Mouse (Mus musculus) limb, embryonic 10.5 days (tissue): ENCODE results near the gene Siglec1. TPM values are rescaled to one million over a fixed set of nuclear protein-coding genes. Genes with fewer than 3 reads are reported as not detected.

Source experiments
- DNase-seq: peaks from one replicate; pipeline ENCODE4 v3.0.0-alpha.2; 2017; ENCODE audit warnings: low spot score
- H3K27ac ChIP-seq: fragments of 300-500 bp; sonication (generic); 2 replicates; pipeline ENCODE4 v1.5.1; 2016; ENCODE audit warnings: mild to moderate bottlenecking
- H3K27me3 ChIP-seq: fragments of 300-500 bp; sonication (generic); 2 replicates; pipeline ENCODE4 v1.6.1; 2016; ENCODE audit warnings: low read depth, mild to moderate bottlenecking; ENCODE audit not compliant: poor library complexity, severe bottlenecking
- H3K36me3 ChIP-seq: fragments of 300-500 bp; sonication (generic); 2 replicates; pipeline ENCODE4 v1.6.1; 2016; ENCODE audit warnings: mild to moderate bottlenecking, moderate library complexity
- H3K4me1 ChIP-seq: fragments of 300-500 bp; sonication (generic); 2 replicates; pipeline ENCODE4 v1.6.1; 2016
- H3K4me3 ChIP-seq: fragments of 300-500 bp; sonication (generic); 2 replicates; pipeline ENCODE4 v1.5.1; 2016; ENCODE audit warnings: mild to moderate bottlenecking, moderate library complexity
- H3K9me3 ChIP-seq: fragments of 300-500 bp; sonication (generic); replicated peaks from 2 replicates; pipeline ENCODE4 v1.6.1; 2016; ENCODE audit warnings: mild to moderate bottlenecking
- WGBS: fragments of 180-500 bp; shearing (Covaris S2); methylation state at CpG from one replicate; pipeline ENCODE4 v1.1.7; 2016; 5-methylcytosine and 5-hydroxymethylcytosine counted together
- polyA plus RNA-seq: library from polyadenylated mRNA; unstranded; fragments of >200 nt; fragmentation: Nextera tagmentation; extraction: Ambion mirVana; gene quantifications from 2 replicates; pipeline ENCODE4 v1.2.1, GENCODE M21; 2016

Siglec1 gene
- polyA plus RNA-seq, result 0.09 and 0.10 TPM in 2 replicates

DNA sequence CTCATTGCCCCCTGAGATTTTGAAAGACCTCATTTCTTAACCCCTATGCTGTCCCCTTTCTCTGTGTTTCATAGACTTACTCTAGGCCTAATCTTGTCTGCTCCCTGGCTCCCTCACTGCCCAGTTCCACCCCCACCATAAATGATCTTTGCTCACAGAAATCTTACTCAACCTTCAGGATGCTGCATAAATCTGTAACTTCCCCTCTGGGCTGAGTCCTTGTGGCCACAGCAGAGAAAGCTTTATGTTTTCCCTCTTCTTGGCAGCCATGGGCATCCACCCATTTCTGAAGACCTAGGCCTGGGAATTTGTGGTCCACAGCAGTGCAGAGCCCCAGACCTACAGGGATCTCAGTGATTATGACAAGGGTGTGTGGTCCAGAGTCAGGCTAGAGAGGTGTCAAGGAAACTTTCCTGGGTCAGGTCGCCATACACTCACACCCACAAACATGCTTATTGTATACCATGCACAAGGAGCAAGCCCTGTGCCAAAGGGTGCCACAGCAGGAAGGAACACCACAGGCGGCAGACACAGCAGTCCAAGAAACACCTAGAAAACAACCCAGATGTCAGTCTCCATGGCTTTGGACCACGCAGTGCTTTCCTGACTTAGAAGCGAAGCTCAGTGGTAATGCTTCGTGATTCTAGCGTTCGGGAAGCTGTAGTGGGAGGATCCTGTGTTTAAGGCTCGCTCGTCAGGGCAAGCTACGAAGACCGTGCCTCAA, at the start of gene Siglec1:
TSS of gene Siglec1 (minus strand) at position 99 of the 724 bp plus-strand sequence.
- Histone ChIP-seq H3K4me3 (no peak within 1 kb of the TSS), H3K27ac (no peak within 1 kb of the TSS), H3K36me3 (no peaks in the 10 kb centered on the region), H3K9me3 (no peaks in the 10 kb centered on the region), H3K27me3 (0 out of 2 replicates have a peak, but pooled peaks cover 1% of the 10 kb centered on the region), H3K4me1 (0 out of 2 replicates have a peak, but pooled peaks cover 4% of the 10 kb centered on the region)
- no peak for DNase-seq
- WGBS, result 90% methylated on average over 11 of the region's 11 CpGs

DNA sequence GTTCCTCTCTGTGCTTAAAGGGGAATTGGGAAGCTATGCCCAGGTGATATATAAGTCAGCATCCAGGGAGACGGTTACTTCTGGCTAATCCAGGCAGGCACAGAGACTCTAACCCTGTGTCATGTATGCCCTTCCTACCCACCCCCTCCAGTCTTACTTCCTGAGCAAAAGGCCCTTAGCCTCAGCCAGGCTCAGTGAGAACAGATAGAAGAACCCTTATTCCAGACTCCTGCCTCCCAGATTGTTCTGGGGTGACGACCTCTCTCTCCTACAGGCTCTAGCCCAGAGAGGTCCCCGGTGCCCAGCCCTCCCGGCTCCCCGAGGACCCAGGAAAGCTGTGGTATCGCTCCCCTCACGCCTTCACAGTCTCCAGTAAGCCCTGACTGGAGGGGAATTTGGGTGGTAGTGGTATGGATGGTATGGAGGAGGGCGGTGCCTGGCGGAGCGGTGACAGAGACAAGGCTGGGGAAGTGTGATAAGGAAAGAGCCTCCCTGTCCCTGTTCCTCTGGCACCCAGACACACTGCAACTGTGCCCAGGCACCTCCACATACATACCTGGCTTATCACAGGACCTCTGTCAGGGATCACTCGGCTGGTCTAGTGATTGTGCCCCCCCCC, 49.1 kb upstream of the Siglec1 start:
- Histone ChIP-seq H3K4me1 (peaks cover 23% of the 10 kb centered on the region), H3K4me3 (no peak overlapping the region), H3K36me3 (peaks cover 82% of the 10 kb centered on the region), H3K27ac (peak overlapping the region; percentile 75), H3K9me3 (no peaks in the 10 kb centered on the region), H3K27me3 (no peaks in the 10 kb centered on the region)
- WGBS, result 70% methylated on average over 11 of the region's 11 CpGs
- no peak for DNase-seq

DNA sequence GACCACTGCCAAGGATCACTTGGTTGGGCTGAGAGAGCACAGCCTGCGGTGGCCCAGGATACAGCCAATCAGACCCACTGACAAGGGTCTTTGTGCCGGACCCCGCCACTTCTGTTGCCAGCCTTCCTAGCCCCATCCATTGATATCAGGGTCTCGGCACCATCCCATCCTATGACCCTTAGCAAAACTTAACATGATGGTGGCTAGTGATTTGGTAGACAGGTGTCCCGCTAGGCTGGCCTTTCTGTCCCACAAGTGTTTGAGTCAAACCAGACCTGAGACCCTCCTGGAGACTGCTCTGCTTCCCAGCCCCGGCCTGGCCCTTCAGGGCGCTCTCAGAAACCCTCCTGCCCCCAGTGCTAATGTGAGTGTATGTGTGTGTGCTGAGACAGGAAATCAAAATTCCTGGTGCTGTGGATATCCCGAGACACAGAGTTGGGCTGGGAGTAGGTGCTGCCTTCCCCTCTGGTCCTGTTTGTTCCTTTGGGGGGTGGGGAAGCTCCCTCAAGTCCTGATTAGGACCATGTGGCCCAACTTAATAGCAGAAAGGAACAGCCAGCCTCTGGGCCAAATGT, 48.3 kb upstream of the Siglec1 start:
- H3K4me1 ChIP-seq, result peaks cover 23% of the 10 kb centered on the region

DNA sequence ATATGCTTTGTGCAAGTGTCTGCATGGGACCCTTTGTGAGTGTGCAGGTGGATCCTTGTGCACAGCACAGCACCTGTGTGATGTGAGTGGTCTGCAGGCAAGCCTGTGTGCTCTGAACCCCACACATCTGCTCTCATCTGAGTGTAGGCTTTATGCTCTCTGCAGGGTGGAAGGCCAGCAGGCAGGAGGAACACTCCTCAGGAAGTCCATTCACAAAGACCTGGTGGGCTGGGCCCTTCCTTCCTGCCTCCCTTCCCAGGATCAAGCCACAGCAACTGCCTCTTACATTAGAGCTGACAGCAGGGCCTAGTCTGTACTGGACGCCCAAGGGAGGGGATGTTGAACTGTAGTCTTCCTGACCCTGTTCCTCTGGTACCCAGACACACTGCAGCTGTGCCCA, 47.8 kb upstream of the Siglec1 start:
- Histone ChIP-seq H3K27ac (peak overlapping the region; percentile 75), H3K36me3 (peaks cover 69% of the 10 kb centered on the region), H3K27me3 (no peaks in the 10 kb centered on the region), H3K4me3 (no peak overlapping the region), H3K9me3 (no peaks in the 10 kb centered on the region), H3K4me1 (peaks cover 25% of the 10 kb centered on the region)
- 75% methylated on average over 1 of the region's 1 CpGs for WGBS
- no peak for DNase-seq

More for the DNA sequence above, 48.3 kb upstream of the Siglec1 start:
- no peaks in the 10 kb centered on the region for H3K9me3 ChIP-seq
- peak overlapping the region; percentile 75 for H3K27ac ChIP-seq
- 76% methylated on average over 8 of the region's 8 CpGs for WGBS
- no peak for DNase-seq
- no peak overlapping the region for H3K4me3 ChIP-seq
- peaks cover 75% of the 10 kb centered on the region for H3K36me3 ChIP-seq
- H3K27me3 ChIP-seq, result no peaks in the 10 kb centered on the region

DNA sequence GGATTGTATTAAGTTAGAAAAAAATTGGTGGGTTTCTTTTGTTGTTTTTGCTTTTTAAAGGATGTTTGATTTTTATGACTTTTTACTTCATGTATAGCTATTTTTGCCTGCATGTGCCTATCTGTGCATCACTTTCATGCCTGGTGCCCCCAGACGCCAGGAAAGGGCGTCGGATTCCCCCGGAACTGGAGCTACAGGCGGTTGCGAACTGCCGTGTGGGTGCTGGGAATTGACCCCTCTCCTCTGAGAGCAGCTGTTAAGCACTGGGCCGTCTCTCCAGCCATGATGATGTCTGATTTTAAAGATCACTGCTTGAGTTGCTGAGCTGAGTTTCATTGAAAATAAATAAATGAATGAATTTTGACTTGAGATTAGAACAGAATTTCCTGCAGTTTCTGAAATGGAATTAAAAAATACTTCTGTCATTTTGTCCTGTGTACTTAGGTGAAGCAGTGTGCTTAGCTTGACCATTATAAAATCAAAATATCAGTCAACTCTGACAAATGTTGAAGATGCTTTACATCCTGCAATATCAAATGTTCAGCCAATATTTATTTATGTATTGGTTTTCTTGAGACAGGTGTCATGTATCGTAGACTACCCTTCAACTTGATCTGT, 46.5 kb upstream of the Siglec1 start, which contains the start of gene Gm11037:
TSS of gene Gm11037 (plus strand) at position 568 of the 618 bp plus-strand sequence.
- peaks cover 56% of the 10 kb centered on the region for H3K36me3 ChIP-seq
- H3K27me3 ChIP-seq, result no peaks in the 10 kb centered on the region
- peaks cover 38% of the 10 kb centered on the region for H3K4me1 ChIP-seq
- H3K9me3 ChIP-seq, result no peaks in the 10 kb centered on the region
- H3K27ac ChIP-seq, result peak within 1 kb of the TSS; percentile 75
- no peak within 1 kb of the TSS for H3K4me3 ChIP-seq
- 86% methylated on average over 9 of the region's 9 CpGs for WGBS
- DNase-seq, result no peak

DNA sequence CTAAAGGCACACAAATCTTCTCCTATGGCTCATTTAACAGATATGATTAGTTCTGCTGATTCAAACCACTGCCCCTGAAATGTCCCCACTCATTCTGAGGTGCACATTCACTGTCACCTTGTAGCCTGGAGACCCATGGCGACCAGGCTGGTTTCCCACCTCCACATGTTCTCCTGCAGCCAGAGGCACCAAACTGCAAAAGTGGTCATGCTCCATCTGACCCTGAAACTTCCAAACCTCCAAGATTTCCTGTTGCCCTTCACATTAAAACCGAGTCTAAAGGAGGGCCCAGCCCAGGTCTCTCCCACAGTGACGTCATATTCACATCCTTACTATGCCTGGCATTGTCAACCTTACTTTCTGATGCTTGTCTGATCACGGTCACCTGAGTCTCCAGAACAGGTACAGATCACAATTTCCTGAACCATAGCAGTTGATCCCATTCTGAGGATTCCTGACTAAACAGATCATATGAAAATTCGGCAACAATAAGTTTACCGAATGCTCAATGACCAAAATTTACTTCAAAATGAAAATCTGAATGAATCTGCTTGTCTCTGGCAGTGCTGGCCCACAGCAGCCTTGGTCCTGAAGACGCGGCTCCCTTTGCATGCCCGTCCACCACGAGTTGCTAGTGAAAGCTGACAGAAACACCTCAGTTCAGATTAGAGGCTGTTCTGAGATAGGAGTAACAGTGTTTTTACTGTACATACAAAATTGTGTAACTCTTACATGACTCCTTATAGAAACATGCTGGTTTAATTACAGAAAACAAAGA, 45.7 kb upstream of the Siglec1 start:
- H3K4me3 ChIP-seq, result no peak overlapping the region
- WGBS, result 87% methylated on average over 10 of the region's 10 CpGs
- no peak overlapping the region for H3K27ac ChIP-seq
- no peaks in the 10 kb centered on the region for H3K27me3 ChIP-seq
- DNase-seq, result no peak
- H3K4me1 ChIP-seq, result peaks cover 45% of the 10 kb centered on the region
- H3K36me3 ChIP-seq, result peaks cover 48% of the 10 kb centered on the region
- H3K9me3 ChIP-seq, result no peaks in the 10 kb centered on the region

DNA sequence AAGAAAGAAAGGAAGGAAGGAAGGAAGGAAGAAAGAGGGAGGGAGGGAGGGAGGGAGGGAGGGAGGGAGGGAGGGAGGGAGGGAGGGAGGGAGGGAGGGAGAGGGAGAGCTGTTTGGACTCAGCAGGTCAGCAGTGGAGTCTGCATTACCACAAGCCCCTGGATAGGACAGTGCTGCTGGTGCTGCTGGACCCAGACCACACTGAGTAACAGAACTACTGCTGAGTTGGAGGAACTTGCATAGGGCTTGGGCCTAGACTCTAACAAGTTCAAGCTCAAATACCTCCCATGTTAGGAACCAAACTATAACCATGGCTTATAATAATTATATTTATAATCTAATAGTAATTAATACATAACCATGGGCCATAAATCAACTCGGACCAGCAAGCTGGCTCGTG, 44.3 kb upstream of the Siglec1 start:
- no peak for DNase-seq
- Histone ChIP-seq H3K9me3 (no peaks in the 10 kb centered on the region), H3K4me1 (peaks cover 56% of the 10 kb centered on the region), H3K27ac (no peak overlapping the region), H3K4me3 (no peak overlapping the region), H3K27me3 (no peaks in the 10 kb centered on the region), H3K36me3 (peaks cover 35% of the 10 kb centered on the region)
- WGBS, result 92% methylated on average over 2 of the region's 2 CpGs

DNA sequence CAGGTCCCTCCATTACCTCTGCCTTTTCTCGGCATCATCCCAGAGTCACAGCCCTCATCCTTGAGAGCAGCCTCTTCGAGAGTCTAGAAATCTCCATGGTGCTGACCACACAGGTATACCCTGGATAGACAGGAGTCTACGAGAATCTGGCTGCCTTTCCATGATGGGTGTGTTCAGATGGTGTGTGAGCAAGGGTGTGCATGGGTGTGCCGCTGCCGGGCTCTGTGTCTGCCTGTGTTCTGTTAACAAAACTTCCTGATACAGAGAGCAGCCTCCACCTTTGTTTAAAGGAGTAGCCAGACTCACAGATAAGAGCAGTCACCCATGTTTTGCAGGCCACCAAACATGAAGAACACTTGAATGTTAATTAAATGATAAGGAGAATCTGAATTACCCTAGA, 43.3 kb upstream of the Siglec1 start:
- H3K9me3 ChIP-seq, result no peaks in the 10 kb centered on the region
- H3K36me3 ChIP-seq, result peaks cover 25% of the 10 kb centered on the region
- 0 out of 2 replicates have a peak, but pooled peaks cover 4% of the 10 kb centered on the region for H3K27me3 ChIP-seq
- H3K4me1 ChIP-seq, result peaks cover 55% of the 10 kb centered on the region
- no peak overlapping the region for H3K4me3 ChIP-seq
- no peak overlapping the region for H3K27ac ChIP-seq
- 87% methylated on average over 5 of the region's 5 CpGs for WGBS
- DNase-seq, result no peak

DNA sequence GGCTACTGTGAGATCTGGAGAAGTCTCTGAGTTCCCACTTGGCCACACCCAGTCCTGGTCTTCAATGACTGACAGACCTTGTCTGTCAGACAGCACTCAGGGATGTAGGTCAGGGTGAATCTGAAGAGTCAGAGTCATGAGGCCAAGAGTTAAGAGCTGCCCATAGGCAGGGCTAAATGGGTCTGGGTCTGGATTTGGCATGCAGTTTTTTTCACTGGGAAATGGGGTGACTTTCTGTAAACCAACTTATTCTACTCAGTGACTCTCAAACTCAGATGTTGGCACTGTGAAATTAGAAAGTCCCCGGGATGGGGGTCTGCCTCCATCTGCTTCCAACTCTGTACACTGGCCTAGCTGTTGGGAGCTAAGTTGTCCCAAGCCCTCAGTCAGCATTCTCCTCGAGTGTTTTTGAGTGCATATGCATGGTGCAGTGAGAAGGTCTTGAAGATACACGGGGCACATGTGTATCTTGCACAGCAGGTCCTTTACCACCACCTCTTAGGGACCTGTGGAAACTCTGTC, 42.1 kb upstream of the Siglec1 start:
- Histone ChIP-seq H3K4me1 (peaks cover 45% of the 10 kb centered on the region), H3K27ac (peak overlapping the region; percentile 97; the same call in 1 of the 2 replicates), H3K36me3 (peaks cover 15% of the 10 kb centered on the region; the same call in 1 of the 2 replicates), H3K9me3 (no peaks in the 10 kb centered on the region), H3K27me3 (0 out of 2 replicates have a peak, but pooled peaks cover 4% of the 10 kb centered on the region), H3K4me3 (peak overlapping the region; percentile 78)
- DNase-seq, result no peak
- 86% methylated on average over 3 of the region's 3 CpGs for WGBS

DNA sequence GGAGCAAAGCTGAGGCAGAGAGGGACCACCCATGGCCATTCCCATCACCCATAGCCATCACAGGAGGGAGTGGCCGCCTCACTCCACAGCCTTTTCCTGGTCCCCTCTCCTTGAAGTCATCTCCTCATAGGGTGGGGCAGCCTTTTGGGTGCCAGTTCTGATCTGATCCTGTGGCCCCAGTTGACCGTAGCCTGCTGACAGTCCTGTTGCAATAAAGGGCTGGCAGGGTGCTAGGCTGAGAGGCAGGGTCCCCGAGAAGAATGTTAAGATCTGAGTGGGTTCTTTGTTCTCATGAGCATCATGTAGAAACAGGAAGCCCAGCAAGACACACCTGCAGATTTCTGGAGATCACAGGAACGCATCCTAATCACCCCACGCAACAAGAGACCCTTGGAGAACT, 41.6 kb upstream of the Siglec1 start:
- H3K4me3 ChIP-seq, result peak overlapping the region; percentile 78
- no peak for DNase-seq
- 78% methylated on average over 5 of the region's 5 CpGs for WGBS
- peak overlapping the region; percentile 97 for H3K27ac ChIP-seq
- H3K9me3 ChIP-seq, result no peaks in the 10 kb centered on the region
- H3K4me1 ChIP-seq, result peaks cover 45% of the 10 kb centered on the region
- H3K27me3 ChIP-seq, result 0 out of 2 replicates have a peak, but pooled peaks cover 4% of the 10 kb centered on the region
- H3K36me3 ChIP-seq, result peaks cover 15% of the 10 kb centered on the region; the same call in 1 of the 2 replicates

DNA sequence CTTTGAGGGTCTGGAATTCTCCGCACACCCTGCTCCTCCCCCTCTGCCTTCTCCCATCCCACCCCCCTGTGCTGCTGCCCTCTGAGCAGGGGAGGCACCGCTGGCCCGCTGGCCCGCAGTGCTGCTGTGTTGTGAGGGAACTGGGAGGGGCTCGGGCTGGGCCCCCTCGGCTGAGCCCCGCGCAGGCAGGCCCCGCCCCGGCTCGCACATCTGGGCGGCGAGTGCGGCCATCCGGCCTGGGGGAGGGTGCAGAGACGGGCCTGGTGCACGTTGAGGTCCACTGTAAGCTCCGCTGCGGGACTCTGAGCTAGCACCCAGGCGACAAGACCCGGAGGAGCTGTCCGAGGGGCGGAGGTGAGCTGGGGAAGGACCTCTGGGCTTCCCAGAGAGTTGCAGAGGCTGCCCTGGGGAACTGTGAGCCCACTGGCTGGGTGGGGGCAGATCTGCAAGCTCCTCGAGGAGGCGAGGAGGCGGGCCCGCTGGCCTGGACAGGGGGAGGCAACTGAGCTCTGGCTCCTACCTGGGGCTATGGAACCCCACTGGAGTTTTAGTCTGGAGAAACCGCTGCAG, 40.7 kb upstream of the Siglec1 start, which contains the start of gene Hspa12b:
TSS of gene Hspa12b (plus strand) at position 120 of the 570 bp plus-strand sequence.
- Histone ChIP-seq H3K4me1 (peaks cover 45% of the 10 kb centered on the region), H3K27me3 (0 out of 2 replicates have a peak, but pooled peaks cover 4% of the 10 kb centered on the region), H3K9me3 (no peaks in the 10 kb centered on the region), H3K4me3 (peak within 1 kb of the TSS; percentile 78), H3K27ac (peak within 1 kb of the TSS; percentile 97), H3K36me3 (peaks cover 12% of the 10 kb centered on the region; the same call in 1 of the 2 replicates)
- DNase-seq, result peak; percentile 89
- under 1% methylated on average over 28 of the region's 28 CpGs for WGBS
